Mouse (Mus musculus) layer of hippocampus, postnatal 25 days (tissue): Measurements from ENCODE around the gene Zdhhc5. TPM values are rescaled to one million over a fixed set of nuclear protein-coding genes. Genes with fewer than 3 reads are reported as not detected.
A peak's percentile ranks its signal among the peaks of the same experiment; 100 is the strongest.
"Not testable (repeated sequence)": the region's sequence is repeated elsewhere in the genome, so short reads cannot be mapped to it uniquely, and the experiment has no call there.

ENCODE experiments used
- DNase-seq, 2 experiments: peaks; one replicate each; pipeline ENCODE4 v3.0.0; 2022; ENCODE audit warnings: mixed read lengths in 2 of 2, low spot score in 1 of 2; ENCODE audit errors: extremely low spot score in 1 of 2
- total RNA-seq, 2 experiments: library from RNA; stranded (reverse); gene quantifications; 2 replicates each; pipeline ENCODE4 v1.2.3; 2021

Gene Zdhhc5
- total RNA-seq, 2 experiments from 2014 or later: 37.3 to 37.7 TPM

- DNase-seq: no peak
These were observed 20.5 kb upstream of the Zdhhc5 start for GRCm38 (mm10) chr2:84735346-84735920.

GRCm38 (mm10) chr2:84734919-84735318 is 19.9 kb upstream of the Zdhhc5 start:
- no peak for DNase-seq

GRCm38 (mm10) chr2:84734351-84734864 is 19.4 kb upstream of the Zdhhc5 start:
- peak in 1 of 2 experiments; percentile 35 for DNase-seq

GRCm38 (mm10) chr2:84733579-84734300 is 18.8 kb upstream of the Zdhhc5 start, which contains the start of gene Ypel4:
Ypel4 (plus strand) TSS chr2:84734058.
- peak; percentile 48 to 59 for DNase-seq

- DNase-seq: no peak
These were observed 17.4 kb upstream of the Zdhhc5 start for GRCm38 (mm10) chr2:84732394-84732793.

- DNase-seq: no peak
These were observed 16.2 kb upstream of the Zdhhc5 start for GRCm38 (mm10) chr2:84731206-84731605.

GRCm38 (mm10) chr2:84728191-84728590 is 13.2 kb upstream of the Zdhhc5 start:
- not testable (repeated sequence) for DNase-seq

GRCm38 (mm10) chr2:84727172-84727858 is 12.3 kb upstream of the Zdhhc5 start, which contains the start of gene Clp1:
Clp1 (minus strand) TSS chr2:84727350.
- peak; percentile 80 to 86 for DNase-seq

GRCm38 (mm10) chr2:84726716-84727115 is 11.7 kb upstream of the Zdhhc5 start:
- no peak for DNase-seq

GRCm38 (mm10) chr2:84725770-84726169 is 10.8 kb upstream of the Zdhhc5 start:
- no peak for DNase-seq

- DNase-seq: no peak
These were observed 8.9 kb upstream of the Zdhhc5 start for GRCm38 (mm10) chr2:84723856-84724255.

GRCm38 (mm10) chr2:84721182-84721581 is 6.2 kb upstream of the Zdhhc5 start:
- no peak for DNase-seq

- no peak for DNase-seq
These were observed 5.7 kb upstream of the Zdhhc5 start for GRCm38 (mm10) chr2:84720718-84721117.

GRCm38 (mm10) chr2:84717357-84717756 is 2.4 kb upstream of the Zdhhc5 start:
- no peak for DNase-seq

- DNase-seq: no peak
These were observed 1.7 kb upstream of the Zdhhc5 start for GRCm38 (mm10) chr2:84716423-84717355.

- DNase-seq: peak; percentile 45 to 63
These were observed 782 bp upstream of the Zdhhc5 start for GRCm38 (mm10) chr2:84715562-84716361.

- DNase-seq: no peak
These were observed 564 bp downstream of the Zdhhc5 start for GRCm38 (mm10) chr2:84714422-84714810.

GRCm38 (mm10) chr2:84711898-84712297 is 3.1 kb downstream of the Zdhhc5 start:
- no peak for DNase-seq

- no peak for DNase-seq
These were observed 7.5 kb downstream of the Zdhhc5 start for GRCm38 (mm10) chr2:84707523-84707922.
